In the genomic region with DNA sequence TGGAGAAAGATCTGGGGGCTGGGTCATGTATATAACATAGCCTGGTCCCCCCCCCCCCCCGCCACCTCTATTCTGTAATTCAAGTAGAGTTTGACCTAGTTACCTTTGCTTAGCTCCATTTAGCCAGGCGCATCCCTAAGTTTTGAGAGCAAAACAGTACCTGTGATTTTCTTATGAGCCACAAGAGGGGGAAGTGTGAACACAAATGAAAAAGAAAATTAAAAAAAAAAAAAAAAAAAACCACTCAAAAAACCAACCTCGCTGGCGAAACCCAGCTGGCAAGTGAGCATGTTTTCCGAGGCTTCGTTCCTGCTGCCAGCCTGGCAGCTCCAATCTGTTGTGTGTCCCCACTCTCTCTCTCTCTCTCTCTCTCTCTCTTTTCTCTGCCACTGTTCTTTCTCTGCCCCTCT, we compare ENCODE assay signal across 8 mouse cellular contexts.
DNase-seq lines count a peak whose midpoint lies in the region; ATAC-seq and TF ChIP-seq lines count a peak whose summit lies in the region.

No protein-coding gene starts in this region.

- H3K27ac ChIP-seq in lung, embryonic 15.5 days: no peak overlapping the region
- H3K27ac ChIP-seq in forebrain, embryonic 16.5 days (ENCODE audit: low read length): no peak overlapping the region
- no peak overlapping the region for H3K27ac ChIP-seq in kidney, postnatal 0 days

- H3K4me2 ChIP-seq in lung, embryonic 15.5 days: peak overlapping the region; percentile 40
- H3K4me2 ChIP-seq in forebrain, embryonic 16.5 days (ENCODE audit: low read length): no peak overlapping the region
- H3K4me2 ChIP-seq in kidney, postnatal 0 days (ENCODE audit: low read length): no peak overlapping the region

- H3K36me3 ChIP-seq in lung, embryonic 15.5 days: no peaks in the 10 kb centered on the region
- no peaks in the 10 kb centered on the region for H3K36me3 ChIP-seq in forebrain, embryonic 16.5 days (ENCODE audit: control insufficient read depth, insufficient read depth)
- H3K36me3 ChIP-seq in kidney, postnatal 0 days (ENCODE audit: insufficient read depth, low read length): no peaks in the 10 kb centered on the region

- 17% methylated on average over 6 of the region's 6 CpGs for WGBS in lung, embryonic 15.5 days
- WGBS in lung, adult 2 months: 14% methylated on average over 6 of the region's 6 CpGs
- 14% methylated on average over 6 of the region's 6 CpGs for WGBS in forebrain, embryonic 16.5 days
- 21% methylated on average over 6 of the region's 6 CpGs for whole genome bisulfite sequencing in kidney, postnatal 0 days

- no peak overlapping the region for H3K4me3 ChIP-seq in lung, embryonic 15.5 days
- no peak overlapping the region for H3K4me3 ChIP-seq in lung, adult 2 months (replicated peaks; ENCODE audit: extremely low read depth, low read depth, low read length)
- H3K4me3 ChIP-seq in forebrain, embryonic 16.5 days (replicated peaks; ENCODE audit: low read length): no peak overlapping the region
- H3K4me3 ChIP-seq in kidney, postnatal 0 days (replicated peaks; ENCODE audit: low read depth, low read length): no peak overlapping the region

- no peaks in the 10 kb centered on the region for H3K27me3 ChIP-seq in lung, embryonic 15.5 days
- H3K27me3 ChIP-seq in forebrain, embryonic 16.5 days (replicated peaks; ENCODE audit: control insufficient read depth, insufficient read depth, low read length): peaks cover 9% of the 10 kb centered on the region
- no peaks in the 10 kb centered on the region for H3K27me3 ChIP-seq in kidney, postnatal 0 days (ENCODE audit: insufficient read depth, low read length)

- DNase-seq in cerebellum, adult 11-12 months: peak; percentile 9
- no peak for DNase-seq in cerebellum, adult 8-10 months
- no peak for DNase-seq in lung, adult 2 months
- peak; percentile 59 for DNase-seq in kidney, postnatal 0 days (ENCODE audit: low spot score)
- DNase-seq in mesoderm, embryonic 11.5 days (ENCODE audit: low read depth, low spot score): peak; percentile 12
- no peak for DNase-seq in spleen, postnatal 10 days (ENCODE audit: low spot score in 2 of 2)

- no peak for TF ChIP-seq POLR2A in lung, adult 2 months (IDR thresholded peaks at IDR 0.05; ENCODE audit: borderline replicate concordance, extremely low read depth, low read depth, low read length)

- ATAC-seq in lung, embryonic 15.5 days (ENCODE audit: borderline replicate concordance, extremely low read depth, low FRiP score, low TSS enrichment): no peak
- ATAC-seq in forebrain, embryonic 16.5 days: peak; percentile 80
- ATAC-seq in kidney, postnatal 0 days (replicated peaks; ENCODE audit: low FRiP score, low read depth): no peak

- TF ChIP-seq CTCF in lung, adult 2 months (IDR thresholded peaks at IDR 0.05; ENCODE audit: insufficient read depth, low read length): no peak
- peak; percentile 52 for TF ChIP-seq CTCF in kidney, postnatal 0 days (IDR thresholded peaks at IDR 0.05; ENCODE audit: low read depth)

- no peaks in the 10 kb centered on the region for H3K4me1 ChIP-seq in lung, embryonic 15.5 days
- no peaks in the 10 kb centered on the region for H3K4me1 ChIP-seq in lung, adult 2 months (ENCODE audit: control insufficient read depth, insufficient read depth, low read length)
- peaks cover 10% of the 10 kb centered on the region for H3K4me1 ChIP-seq in forebrain, embryonic 16.5 days (replicated peaks; ENCODE audit: control insufficient read depth, insufficient read depth, low read length)
- H3K4me1 ChIP-seq in kidney, postnatal 0 days (replicated peaks; ENCODE audit: insufficient read depth, low read length): no peaks in the 10 kb centered on the region

- no peaks in the 10 kb centered on the region for H3K9me3 ChIP-seq in lung, embryonic 15.5 days
- H3K9me3 ChIP-seq in forebrain, embryonic 16.5 days (ENCODE audit: control insufficient read depth, low read length): no peaks in the 10 kb centered on the region
- no peaks in the 10 kb centered on the region for H3K9me3 ChIP-seq in kidney, postnatal 0 days (replicated peaks; ENCODE audit: low read length)

- H3K9ac ChIP-seq in lung, embryonic 15.5 days: no peak overlapping the region
- H3K9ac ChIP-seq in forebrain, embryonic 16.5 days (replicated peaks; ENCODE audit: low read depth, low read length): no peak overlapping the region
- no peak overlapping the region for H3K9ac ChIP-seq in kidney, postnatal 0 days (ENCODE audit: low read depth, low read length)

Comparison
In these comparisons a context has a peak if more than half of its experiments do, and no peak if none do; other contexts are left out.
1. DNase-seq: peak in cerebellum, adult 11-12 months (single experiment), kidney, postnatal 0 days (single experiment) and mesoderm, embryonic 11.5 days (single experiment); none in cerebellum, adult 8-10 months (single experiment), lung, adult 2 months (single experiment) and spleen, postnatal 10 days (0 of 2).